Mouse (Mus musculus) left cerebral cortex, postnatal 10 days (tissue): Measurements from ENCODE around the gene Mpig6b. TPM values are rescaled to one million over a fixed set of nuclear protein-coding genes. Genes with fewer than 3 reads are reported as not detected.

Experiments
- DNase-seq, 2 experiments: peaks; one replicate each; pipeline ENCODE4 v3.0.0; 2021 to 2022; ENCODE audit warnings: low spot score in 2 of 2, mixed read lengths in 1 of 2; ENCODE audit errors: extremely low spot score in 1 of 2
- intact Hi-C: fragments of 180-260 bp; cut with DNase I; formaldehyde crosslinking; loops from one replicate; pipeline ENCODE4 v1.15.1; 2025
- total RNA-seq, 2 experiments: library from RNA; stranded (reverse); gene quantifications; 2 replicates each; pipeline ENCODE4 v1.2.3; 2021

Gene Mpig6b
- not detected for total RNA-seq

GRCm38 (mm10) chr17:35066084-35066483 lies at the start of gene Mpig6b:
Gene Mpig6b (minus strand): TSS chr17:35066184.
- intact Hi-C loops: no loop called here
- DNase-seq: no peak

GRCm38 (mm10) chr17:35115046-35116019 lies 49.3 kb upstream of the Mpig6b start, which contains the start of gene Ly6g5b:
Gene Ly6g5b (minus strand): TSS chr17:35115428.
- intact Hi-C loops: loop anchor here (5.0 kb wide), 1 partner anchor 98 kb away; the partner anchor contains the start of gene Vwa7
- no peak for DNase-seq

DNA sequence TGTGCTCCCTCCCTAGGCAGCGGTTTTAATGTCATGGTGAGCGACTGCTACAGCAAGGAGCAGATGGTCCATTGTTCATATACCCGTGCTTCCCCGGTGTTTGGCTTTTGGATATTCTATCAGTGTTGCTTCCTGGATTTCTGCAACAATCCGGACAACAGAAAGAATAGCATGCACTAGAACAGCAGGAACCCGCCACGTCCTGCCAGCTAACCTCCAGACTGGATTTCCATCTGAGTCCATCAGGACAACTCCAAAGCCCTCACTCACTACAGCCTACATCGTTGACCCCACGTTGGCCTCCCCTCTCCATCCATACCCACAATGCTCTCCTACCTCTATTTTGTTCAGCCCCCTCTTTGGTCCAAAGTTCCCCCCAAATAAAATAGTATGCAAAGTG lies 45.8 kb upstream of the Mpig6b start:
- intact Hi-C loops: no loop called here
- no peak for DNase-seq

- DNase-seq: no peak
- intact Hi-C loops: loop anchor here (5.0 kb wide), 1 partner anchor 86 kb away; no protein-coding TSS in a partner anchor
Measured at GRCm38 (mm10) chr17:35108097-35108496, 42.1 kb upstream of the Mpig6b start, which contains the start of gene Ly6g5c. Gene Ly6g5c (plus strand): TSS chr17:35108279.

DNA sequence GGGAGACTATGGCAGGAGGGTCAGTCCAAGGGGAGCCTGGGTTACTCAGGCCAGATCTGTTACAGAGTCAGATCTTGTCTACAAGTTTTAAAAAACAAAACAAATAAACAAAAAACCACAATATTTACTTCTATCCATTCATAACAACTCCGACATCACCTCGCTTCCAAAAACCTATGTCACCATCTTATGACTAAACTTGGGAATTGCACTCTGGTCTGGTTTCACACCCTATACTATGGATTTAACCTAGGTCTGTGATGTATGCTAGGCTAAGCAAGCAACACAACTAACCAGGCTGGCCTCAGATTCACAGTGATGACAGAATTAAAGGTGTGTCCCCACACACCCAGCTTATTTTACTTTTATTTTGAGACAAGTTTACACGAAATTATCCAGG lies 40.5 kb upstream of the Mpig6b start:
- DNase-seq: no peak
- intact Hi-C loops: loop anchor here (5.0 kb wide), 1 partner anchor 84 kb away; no protein-coding TSS in a partner anchor

- no peak for DNase-seq
- intact Hi-C loops: loop anchor here (5.0 kb wide), 1 partner anchor 84 kb away; no protein-coding TSS in a partner anchor
Measured at GRCm38 (mm10) chr17:35105740-35106389, 39.9 kb upstream of the Mpig6b start.

DNA sequence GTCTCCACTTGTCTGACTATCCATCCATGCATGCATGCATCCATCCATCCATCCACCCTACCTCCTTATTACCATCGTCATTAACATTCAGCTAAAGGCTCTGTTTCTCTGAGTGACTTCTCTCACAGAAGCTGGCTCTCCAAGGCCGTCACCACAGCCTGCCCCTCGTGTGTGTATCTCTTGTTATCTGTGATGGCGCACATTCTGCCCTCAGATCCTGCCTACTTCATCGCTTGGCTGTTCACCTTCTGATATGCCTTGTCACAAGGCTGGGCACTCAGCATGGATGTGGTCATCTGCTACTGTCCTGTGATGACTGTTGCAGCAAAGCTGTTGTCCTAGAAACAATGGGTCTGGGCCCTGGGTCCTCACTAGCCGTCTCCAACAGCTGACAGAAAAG lies 38.8 kb upstream of the Mpig6b start:
- intact Hi-C loops: loop anchor here (5.0 kb wide), 1 partner anchor 82 kb away; no protein-coding TSS in a partner anchor
- DNase-seq: no peak

DNA sequence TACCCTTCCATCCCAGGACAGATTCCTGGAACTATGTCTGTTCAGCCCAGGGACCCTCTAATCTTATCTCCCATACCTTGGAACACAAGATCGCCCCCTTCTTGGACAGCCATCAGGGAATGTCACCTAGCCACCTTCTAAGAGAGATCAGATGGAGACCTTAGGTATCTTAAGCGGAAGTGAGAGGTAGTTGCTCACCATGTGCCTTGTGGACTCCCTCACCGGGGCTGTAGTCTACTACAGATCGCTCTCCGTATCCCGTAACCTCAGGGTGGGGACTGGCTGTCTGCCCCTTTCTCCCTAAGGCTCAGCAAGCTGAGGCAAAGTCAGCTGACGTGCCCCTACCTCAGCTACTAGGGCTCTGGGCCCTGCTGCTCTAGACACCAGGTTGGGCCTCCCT lies 38.1 kb upstream of the Mpig6b start:
- DNase-seq: no peak
- intact Hi-C loops: no loop called here

GRCm38 (mm10) chr17:35103221-35103690 lies 37.3 kb upstream of the Mpig6b start:
- DNase-seq: no peak
- intact Hi-C loops: no loop called here

DNA sequence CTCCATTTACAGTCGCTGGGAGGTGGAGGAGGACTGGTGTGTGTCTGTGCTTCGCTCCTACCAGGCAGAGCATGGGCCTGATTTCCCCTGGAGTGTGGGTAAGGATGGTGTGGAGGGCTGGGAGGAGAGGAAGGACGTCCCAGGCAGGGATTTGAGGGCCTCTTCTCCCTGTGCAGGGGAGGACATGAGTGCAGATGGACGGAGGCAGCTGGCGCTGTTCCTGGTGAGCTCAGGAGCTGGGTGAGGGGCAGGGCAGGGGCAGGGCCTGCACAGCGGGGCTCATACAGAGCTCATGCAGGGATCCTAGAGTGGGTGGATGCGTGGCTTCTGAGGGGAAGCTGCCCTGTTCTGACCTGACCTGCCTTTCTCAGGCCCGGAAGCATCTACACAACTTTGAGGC lies 36.3 kb upstream of the Mpig6b start:
- intact Hi-C loops: no loop called here
- DNase-seq: no peak

DNA sequence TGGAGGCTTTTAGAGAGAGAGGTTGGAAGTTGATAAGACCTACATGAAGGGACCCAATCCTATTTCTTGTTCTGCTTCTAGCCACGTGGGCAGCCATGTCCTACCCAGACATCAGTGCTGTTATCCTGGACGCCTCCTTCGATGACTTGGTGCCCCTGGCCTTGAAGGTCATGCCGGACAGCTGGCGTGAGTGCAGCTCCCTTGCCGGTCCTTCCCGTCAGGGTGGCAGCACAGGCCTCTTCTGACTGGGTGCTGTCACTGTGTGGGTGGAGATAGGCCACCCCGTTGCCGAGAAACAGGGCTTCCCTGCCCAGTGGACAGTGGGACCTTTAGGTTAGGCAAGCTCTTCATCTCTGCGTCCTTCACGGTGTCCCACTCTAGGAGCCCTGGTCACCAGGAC lies 35.2 kb upstream of the Mpig6b start:
- intact Hi-C loops: no loop called here

DNA sequence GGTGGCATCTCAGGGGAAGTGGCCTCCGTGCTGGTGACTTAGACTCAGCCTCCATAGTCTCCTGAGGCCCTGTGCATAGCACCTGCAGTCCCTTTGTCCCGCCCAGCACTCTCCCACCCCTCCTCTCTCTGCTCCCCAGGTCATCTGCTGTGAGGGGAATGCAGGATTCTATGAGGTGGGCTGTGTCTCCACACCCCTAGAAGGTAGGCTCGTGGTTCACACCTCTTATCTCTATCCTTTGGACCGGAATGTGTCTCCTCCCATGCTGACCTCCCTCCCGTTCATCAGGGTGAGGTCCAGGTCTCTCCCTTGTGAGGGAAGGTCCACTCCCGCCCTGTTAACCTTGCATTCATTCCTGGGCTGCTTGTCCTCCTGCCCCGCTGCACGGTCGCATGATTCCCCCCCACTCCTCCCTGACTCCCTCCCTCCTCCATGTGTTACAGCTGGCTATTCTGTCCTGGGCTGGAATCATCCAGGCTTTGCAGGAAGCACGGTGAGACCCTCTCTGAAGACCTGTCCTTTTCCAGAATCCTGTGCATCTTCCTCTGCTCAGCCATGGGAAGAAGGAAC lies 34.3 kb upstream of the Mpig6b start:
- intact Hi-C loops: no loop called here
- DNase-seq: no peak

More for the DNA sequence above, 35.2 kb upstream of the Mpig6b start:
- DNase-seq: no peak

GRCm38 (mm10) chr17:35097164-35097655 lies 31.2 kb upstream of the Mpig6b start:
- peak in 1 of 2 experiments; percentile 45 for DNase-seq
- intact Hi-C loops: loop anchor here (5.0 kb wide), 1 partner anchor 80 kb away; the partner anchor contains the start of gene Vwa7

- intact Hi-C loops: loop anchor here (5.0 kb wide), 1 partner anchor 79 kb away; the partner anchor contains the start of gene Vwa7
- DNase-seq: no peak
Measured at GRCm38 (mm10) chr17:35096597-35096996, 30.6 kb upstream of the Mpig6b start.

- intact Hi-C loops: loop anchor here (5.0 kb wide), 1 partner anchor 77 kb away; the partner anchor contains the start of gene Vwa7
- DNase-seq: no peak
Measured at GRCm38 (mm10) chr17:35094475-35095365, 28.7 kb upstream of the Mpig6b start.

GRCm38 (mm10) chr17:35092403-35093198 lies 26.6 kb upstream of the Mpig6b start:
- intact Hi-C loops: no loop called here
- no peak for DNase-seq
